Mouse (Mus musculus) small intestine, adult 2 months (tissue): ENCODE results near the gene Pdia2.

Source experiments
- CTCF ChIP-seq: fragments of 200-500 bp; IDR thresholded peaks from 2 replicates; pipeline ENCODE4 v1.5.1; 2012; ENCODE audit warnings: low read depth, mild to moderate bottlenecking, control low read depth, inconsistent platforms, low read length, moderate library complexity, mixed read lengths; ENCODE audit not compliant: insufficient replicate concordance, insufficient read length; ENCODE audit errors: extremely low read depth
- POLR2A ChIP-seq: fragments of 200-500 bp; IDR thresholded peaks from 2 replicates; pipeline ENCODE4 v1.6.1; 2012; ENCODE audit warnings: low read depth, mild to moderate bottlenecking, control low read depth, inconsistent platforms, low read length, moderate library complexity

GRCm38 (mm10) chr17:26244101-26244841, 45.4 kb upstream of the Pdia2 start, which contains the start of gene Fam234a:
- TF ChIP-seq CTCF (no peak), POLR2A (peak; percentile 84)
